Mouse (Mus musculus) embryo, embryonic 11.5 days (tissue): ENCODE data around the gene Gm3642.
"Not testable (repeated sequence)": the region's sequence is repeated elsewhere in the genome, so short reads cannot be mapped to it uniquely, and the experiment has no call there.

Source experiments
- DNase-seq: peaks from one replicate; pipeline ENCODE4 v3.0.0-alpha.2; 2012; ENCODE audit warnings: low read depth, low spot score

Gene Gm3642

DNA sequence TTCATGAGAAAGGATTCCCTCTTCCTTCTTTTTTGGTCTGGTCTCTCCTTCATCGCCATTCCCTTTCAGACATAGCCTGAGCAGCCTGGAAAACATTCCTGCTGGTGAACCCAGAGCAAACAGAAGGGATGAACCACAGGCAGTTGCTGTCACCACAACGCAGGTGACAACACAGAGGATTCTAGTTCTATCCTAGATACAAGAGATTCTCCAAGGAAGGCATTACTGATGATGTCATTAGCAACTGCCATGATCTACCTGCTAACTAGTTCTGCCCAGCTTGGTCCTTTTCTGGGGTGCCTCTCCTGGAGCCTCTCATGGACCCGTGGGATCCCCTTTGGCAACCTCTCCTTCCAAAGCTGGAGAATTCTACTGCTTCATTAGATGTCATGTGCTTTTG, at the start of gene Gm3642:
Gene Gm3642, minus strand, starts transcription at position 101 of the 400 bp plus-strand sequence.
- DNase-seq, result not testable (repeated sequence)

DNA sequence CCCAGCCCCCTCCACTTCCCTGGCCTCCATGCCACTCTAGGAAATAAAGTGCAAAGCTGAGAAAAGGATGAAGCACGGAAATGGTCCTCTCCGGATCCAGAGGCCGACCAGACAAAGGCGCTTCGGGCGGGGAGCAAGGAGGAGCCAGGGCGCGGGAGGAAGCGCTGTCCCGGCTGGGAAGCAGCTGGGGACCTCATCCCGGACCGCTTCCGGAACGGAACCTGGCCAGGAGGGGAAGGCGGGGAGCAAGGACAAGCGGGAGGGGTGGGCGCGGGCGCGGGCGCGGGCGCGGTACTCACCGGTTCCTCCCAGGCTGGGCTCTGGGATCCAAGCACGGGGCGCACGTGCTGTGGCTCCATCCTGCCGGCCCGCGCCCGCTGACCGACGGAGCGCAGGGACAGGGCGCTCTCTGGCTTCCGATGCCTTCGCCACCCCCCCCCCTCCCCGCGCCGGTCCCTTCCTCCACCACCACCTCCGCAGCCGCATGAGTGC, 49.5 kb upstream of the Gm3642 start, which contains the start of gene Gm3667:
Gene Gm3667, minus strand, starts transcription at position 442 of the 492 bp plus-strand sequence.
- DNase-seq, result not testable (repeated sequence)

DNA sequence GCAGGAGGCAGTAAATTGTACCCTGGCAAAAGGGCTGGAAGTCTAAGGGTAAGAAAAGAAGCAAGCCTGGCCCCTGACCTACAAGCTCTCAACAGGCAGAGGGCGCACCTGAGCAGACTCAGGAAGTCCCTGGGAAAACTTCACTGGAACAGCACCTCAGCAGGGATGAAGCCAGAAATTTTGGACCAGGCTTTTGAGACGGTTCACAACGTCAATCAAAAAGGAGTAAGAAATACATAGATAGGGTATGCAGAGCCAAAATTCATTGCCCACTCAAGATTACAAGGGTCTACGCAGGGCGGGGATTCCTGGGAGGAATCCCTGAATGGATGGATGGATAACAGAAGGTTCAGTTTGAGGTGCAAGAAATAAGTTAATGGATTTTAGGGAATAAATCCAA, 48.7 kb upstream of the Gm3642 start:
- DNase-seq, result not testable (repeated sequence)

DNA sequence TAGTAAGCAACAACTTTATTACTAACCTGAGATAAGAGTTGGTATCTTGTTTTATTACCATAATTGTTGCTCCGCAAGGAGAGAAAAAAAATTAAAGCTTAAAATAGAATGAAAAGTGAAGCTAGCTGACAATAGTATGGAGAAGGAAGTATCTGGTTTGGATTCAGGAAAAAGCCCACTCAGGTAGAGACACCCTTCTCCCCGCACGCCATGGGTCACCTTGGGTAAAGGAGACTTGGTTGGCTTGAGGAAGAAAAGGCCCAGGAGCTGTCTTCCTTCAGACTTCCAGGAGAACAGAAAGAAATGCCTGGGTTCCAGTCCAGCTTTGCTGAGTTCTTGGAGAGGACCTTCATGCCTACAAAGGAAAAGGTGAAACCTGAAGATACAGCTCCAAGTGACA, 16.8 kb downstream of the Gm3642 start:
- DNase-seq, result not testable (repeated sequence)
